Mouse (Mus musculus): ENCODE data around the gene Ptprn2.

DNA sequence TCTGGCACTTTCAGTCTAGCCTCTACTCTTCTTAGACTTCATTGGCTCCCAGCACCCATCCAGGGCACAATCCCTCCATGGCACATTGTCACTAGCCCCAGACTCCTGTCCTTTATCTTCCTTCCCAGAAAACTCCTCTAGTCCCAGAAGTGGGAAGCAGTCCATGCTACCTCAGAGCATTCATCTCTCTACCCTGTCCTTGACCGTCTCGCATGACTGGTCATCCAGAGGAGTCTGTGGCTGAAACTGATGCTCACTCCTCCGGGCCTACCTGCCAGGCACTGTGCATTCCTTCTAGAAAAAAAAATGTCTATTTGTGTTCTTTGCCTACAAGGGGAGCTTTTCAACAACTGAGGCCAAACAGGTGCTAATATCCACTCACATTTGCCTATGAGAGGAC lies 549.0 kb downstream of the Ptprn2 start:
- TF ChIP-seq POLR2A (IDR thresholded peaks at IDR 0.05; ENCODE audit: borderline replicate concordance, insufficient read depth, low read length) (no peak), CTCF (IDR thresholded peaks at IDR 0.05; ENCODE audit: borderline replicate concordance, insufficient read depth, low read depth, low read length) (no peak)
